Mouse (Mus musculus) cortical plate, adult 2 months (tissue): ENCODE results near the gene Stox1.

Experiments used
- CTCF ChIP-seq: fragments of 200-500 bp; IDR thresholded peaks from 2 replicates; pipeline ENCODE4 v1.5.1; 2011; ENCODE audit warnings: mild to moderate bottlenecking, control low read depth, low read length; ENCODE audit not compliant: insufficient read depth; ENCODE audit errors: extremely low read depth
- POLR2A ChIP-seq: fragments of 200-500 bp; IDR thresholded peaks from 2 replicates; pipeline ENCODE4 v1.6.1; 2011; ENCODE audit warnings: mild to moderate bottlenecking, low read length, control low read depth; ENCODE audit not compliant: insufficient read depth; ENCODE audit errors: extremely low read depth

GRCm38 (mm10) chr10:62669245-62669644 is 56.7 kb downstream of the Stox1 start:
- TF ChIP-seq POLR2A (no peak), CTCF (no peak)
